Mouse (Mus musculus) kidney, postnatal 0 days (tissue): ENCODE results near the gene Ift22. TPM values are rescaled to one million over a fixed set of nuclear protein-coding genes. Genes with fewer than 3 reads are reported as not detected.

Source experiments
- ATAC-seq: fragments of 200-750 bp; cut with Nextera tagmentation; replicated peaks from 2 replicates; pipeline ENCODE4 v1.8.0; 2017; ENCODE audit warnings: low read depth, moderate number of reproducible peaks, moderate TSS enrichment, moderate library complexity; ENCODE audit not compliant: low FRiP score
- DNase-seq: peaks from one replicate; pipeline ENCODE4 v3.0.0-alpha.2; 2016; ENCODE audit warnings: low spot score
- H3K27ac ChIP-seq: fragments of 300-500 bp; sonication (generic); 2 replicates; pipeline ENCODE4 v1.5.1; 2014; ENCODE audit warnings: mild to moderate bottlenecking
- H3K27me3 ChIP-seq: fragments of 300-500 bp; sonication (generic); 2 replicates; pipeline ENCODE4 v1.6.1; 2014; ENCODE audit warnings: low read length, mixed read lengths; ENCODE audit not compliant: insufficient read depth
- H3K36me3 ChIP-seq: fragments of 300-500 bp; sonication (generic); 2 replicates; pipeline ENCODE4 v1.6.1; 2014; ENCODE audit warnings: low read length, mixed read lengths; ENCODE audit not compliant: insufficient read depth
- H3K4me1 ChIP-seq: fragments of 300-500 bp; sonication (generic); replicated peaks from 2 replicates; pipeline ENCODE4 v1.6.1; 2014; ENCODE audit warnings: antibody characterized with exemption, low read length, mixed read lengths; ENCODE audit not compliant: insufficient read depth
- H3K4me2 ChIP-seq: fragments of 300-500 bp; sonication (generic); 2 replicates; pipeline ENCODE4 v1.6.1; 2014; ENCODE audit warnings: mild to moderate bottlenecking, low read length, moderate library complexity, mixed read lengths
- H3K4me3 ChIP-seq: fragments of 300-500 bp; sonication (generic); replicated peaks from 2 replicates; pipeline ENCODE4 v1.5.1; 2014; ENCODE audit warnings: low read depth, low read length
- H3K9ac ChIP-seq: fragments of 300-500 bp; sonication (generic); 2 replicates; pipeline ENCODE4 v1.6.1; 2014; ENCODE audit warnings: low read depth, low read length
- H3K9me3 ChIP-seq: fragments of 300-500 bp; sonication (generic); replicated peaks from 2 replicates; pipeline ENCODE4 v1.6.1; 2016; ENCODE audit warnings: low read length, inconsistent platforms, mixed read lengths
- CTCF ChIP-seq: IDR thresholded peaks from 2 replicates; pipeline ENCODE4 v1.5.1; 2016; ENCODE audit warnings: antibody characterized with exemption, low read depth, mild to moderate bottlenecking, moderate library complexity
- WGBS: fragments of 180-500 bp; shearing (Covaris S2); extraction: QIAGEN DNeasy Blood & Tissue Kit; methylation state at CpG from one replicate; pipeline ENCODE4 v1.1.7; 2014; 5-methylcytosine and 5-hydroxymethylcytosine counted together
- polyA plus RNA-seq: library from polyadenylated mRNA; unstranded; fragments of >200 nt; fragmentation: Nextera tagmentation; extraction: Ambion mirVana; gene quantifications from 2 replicates; pipeline ENCODE4 v1.2.1, GENCODE M21; 2015

The Ift22 gene
- polyA plus RNA-seq, 1 experiment from 2014 or later = 75.8 TPM

DNA sequence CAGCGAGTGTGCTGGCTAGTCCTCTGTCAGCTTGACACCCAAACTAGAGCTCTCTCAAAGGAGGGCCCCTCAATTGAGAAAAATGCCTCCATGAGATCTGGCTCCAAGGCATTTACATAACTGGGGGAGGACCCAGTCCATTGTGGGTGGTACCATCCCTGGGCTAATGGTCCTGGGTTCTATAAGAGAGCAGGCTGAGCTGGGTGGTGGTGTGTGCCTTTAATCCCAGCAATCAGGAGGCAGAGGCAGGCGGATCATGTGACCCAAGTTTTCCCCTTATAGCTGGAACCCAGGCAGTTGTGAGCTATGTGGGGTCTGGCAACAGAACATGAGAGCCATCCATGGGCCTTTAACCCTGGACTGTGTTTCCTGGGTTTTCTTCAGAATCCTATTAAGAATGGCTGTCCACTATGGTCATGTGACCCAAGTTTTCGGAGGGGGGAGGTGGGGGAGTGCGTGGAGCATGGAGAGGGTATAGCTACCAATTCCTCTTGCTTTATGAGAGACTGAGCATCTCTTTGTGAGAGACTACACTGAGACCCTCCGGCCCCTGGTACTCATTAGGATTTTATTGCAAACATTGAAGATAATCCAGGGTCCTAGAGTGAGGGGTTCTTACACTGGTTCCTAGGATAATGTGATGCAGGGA, 53.5 kb downstream of the Ift22 start:
- no peak for TF ChIP-seq CTCF
- H3K9ac ChIP-seq = peak overlapping the region; percentile 73; the same call in 1 of the 2 replicates
- peak overlapping the region; percentile 65 for H3K4me3 ChIP-seq
- H3K27me3 ChIP-seq = no peaks in the 10 kb centered on the region
- peak overlapping the region; percentile 91 for H3K27ac ChIP-seq
- peak; percentile 1; the same call in 1 of the 2 replicates for ATAC-seq
- H3K9me3 ChIP-seq = no peaks in the 10 kb centered on the region
- peaks cover 24% of the 10 kb centered on the region for H3K36me3 ChIP-seq
- peaks cover 26% of the 10 kb centered on the region for H3K4me1 ChIP-seq
- H3K4me2 ChIP-seq = peak overlapping the region; percentile 76
- DNase-seq = no peak
- WGBS = 22% methylated on average over 5 of the region's 5 CpGs

DNA sequence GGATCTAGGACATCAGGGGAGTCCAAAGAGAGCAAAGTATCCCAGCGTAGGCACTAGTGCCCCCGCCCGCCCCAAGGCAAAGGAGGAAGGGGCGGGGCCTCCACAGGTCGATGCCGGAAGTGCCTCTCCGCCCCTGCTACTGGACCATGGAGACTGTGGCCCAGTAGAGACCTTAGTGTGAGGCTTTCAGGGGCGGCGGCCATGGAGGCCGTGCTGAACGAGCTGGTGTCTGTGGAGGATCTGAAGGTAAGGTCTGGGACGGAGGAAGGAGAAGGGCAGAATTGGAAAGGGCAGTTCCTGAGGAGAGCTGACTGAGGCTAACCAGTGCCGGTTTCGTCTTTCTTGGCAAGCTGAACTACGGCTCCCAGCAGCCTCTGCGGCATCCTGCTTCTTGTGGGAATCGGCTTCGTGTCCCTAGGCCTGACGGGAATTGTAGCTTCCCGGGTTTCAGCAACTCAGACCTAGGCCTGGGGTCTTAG, 54.1 kb downstream of the Ift22 start:
- under 1% methylated on average over 20 of the region's 20 CpGs for WGBS
- TF ChIP-seq CTCF = no peak
- DNase-seq (peak; percentile 96), ATAC-seq (peak; percentile 83)
- Histone ChIP-seq H3K4me3 (peak overlapping the region; percentile 65), H3K36me3 (peaks cover 24% of the 10 kb centered on the region), H3K27ac (peak overlapping the region; percentile 91), H3K4me2 (peak overlapping the region; percentile 76), H3K9ac (peak overlapping the region; percentile 73), H3K9me3 (no peaks in the 10 kb centered on the region), H3K4me1 (peaks cover 30% of the 10 kb centered on the region), H3K27me3 (no peaks in the 10 kb centered on the region)

DNA sequence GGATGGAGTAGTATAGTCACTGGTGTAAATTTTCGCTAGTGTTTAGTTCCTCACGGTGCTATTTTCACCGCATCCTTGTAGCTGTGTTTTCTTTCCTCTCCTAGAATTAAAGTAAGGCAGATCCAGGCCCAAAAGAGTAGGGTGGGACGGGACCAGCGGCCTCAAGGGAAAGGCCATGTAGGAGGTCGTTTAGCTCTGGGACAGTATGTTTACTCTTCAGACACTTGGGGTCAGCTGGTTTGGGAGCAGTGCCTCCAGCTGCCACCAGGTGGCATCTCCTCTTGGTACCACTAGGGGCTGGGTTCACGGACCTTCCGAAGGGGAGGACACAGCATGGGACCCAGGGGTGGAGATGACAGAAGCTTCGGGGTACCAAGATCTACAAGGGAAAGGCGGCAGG, 54.6 kb downstream of the Ift22 start:
- H3K4me1 ChIP-seq = peaks cover 35% of the 10 kb centered on the region
- ATAC-seq = peak; percentile 22; the same call in 1 of the 2 replicates
- 2% methylated on average over 10 of the region's 10 CpGs for WGBS

DNA sequence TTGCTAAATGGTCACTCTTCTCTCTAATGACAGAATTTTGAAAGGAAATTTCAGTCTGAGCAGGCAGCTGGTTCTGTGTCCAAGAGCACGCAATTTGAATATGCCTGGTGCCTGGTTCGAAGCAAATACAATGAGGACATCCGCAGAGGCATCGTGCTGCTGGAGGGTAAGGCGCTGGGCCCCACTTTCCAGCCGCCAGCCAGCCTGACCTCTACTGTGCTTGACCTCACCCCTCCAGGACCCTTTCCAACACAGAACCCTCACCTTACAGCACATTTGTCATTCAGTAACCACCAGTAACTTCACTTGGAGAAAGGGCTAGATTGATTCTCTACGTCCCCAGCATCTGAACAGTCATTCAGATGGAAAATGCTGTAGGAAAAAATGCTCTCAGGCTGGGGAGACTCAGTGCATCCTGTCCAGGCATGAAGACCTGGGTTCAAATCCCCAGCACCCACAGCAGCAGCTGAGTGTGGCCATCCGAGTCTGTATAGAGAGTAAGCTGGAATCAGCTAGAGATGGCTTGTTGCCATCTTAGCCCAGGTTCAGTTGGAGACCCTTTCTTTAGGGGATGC, 55.1 kb downstream of the Ift22 start:
- no peak for DNase-seq
- Histone ChIP-seq H3K27me3 (no peaks in the 10 kb centered on the region), H3K4me1 (peaks cover 36% of the 10 kb centered on the region), H3K9me3 (no peaks in the 10 kb centered on the region), H3K9ac (peak overlapping the region; percentile 73; the same call in 1 of the 2 replicates), H3K36me3 (peaks cover 24% of the 10 kb centered on the region), H3K4me3 (peak overlapping the region; percentile 65), H3K4me2 (peak overlapping the region; percentile 76), H3K27ac (peak overlapping the region; percentile 54; the same call in 1 of the 2 replicates)
- ATAC-seq = no peak
- WGBS = 68% methylated on average over 8 of the region's 8 CpGs
- no peak for TF ChIP-seq CTCF

More for the DNA sequence above, 54.6 kb downstream of the Ift22 start:
- peak; percentile 88 for DNase-seq
- Histone ChIP-seq H3K36me3 (peaks cover 24% of the 10 kb centered on the region), H3K4me2 (peak overlapping the region; percentile 76), H3K4me3 (peak overlapping the region; percentile 65), H3K9ac (peak overlapping the region; percentile 73), H3K27me3 (no peaks in the 10 kb centered on the region), H3K9me3 (no peaks in the 10 kb centered on the region), H3K27ac (peak overlapping the region; percentile 91)
- TF ChIP-seq CTCF = peak; percentile 89

Other genes with a start within 250 kb of the Ift22 start
- not detected in 2 replicates for gene Myl10, start 215.0 kb upstream of the Ift22 start, polyA plus RNA-seq
- gene Col26a1, start 24.9 kb upstream of the Ift22 start, polyA plus RNA-seq = 39.1 and 47.1 TPM in 2 replicates
- gene Fis1, start 45.1 kb downstream of the Ift22 start, polyA plus RNA-seq = 362 and 384 TPM in 2 replicates
- gene Cldn15, start 58.5 kb downstream of the Ift22 start, polyA plus RNA-seq = 11.9 and 12.6 TPM in 2 replicates
- 30.6 and 32.0 TPM in 2 replicates for gene Plod3, start 78.9 kb downstream of the Ift22 start, polyA plus RNA-seq
- 86.5 and 91.1 TPM in 2 replicates for gene Znhit1, start 79.9 kb downstream of the Ift22 start, polyA plus RNA-seq
- gene Vgf, start 118.2 kb downstream of the Ift22 start, polyA plus RNA-seq = 0.21 and 0.42 TPM in 2 replicates
- 160 and 172 TPM in 2 replicates for gene Ap1s1, start 138.0 kb downstream of the Ift22 start, polyA plus RNA-seq
- gene Serpine1, start 164.1 kb downstream of the Ift22 start, polyA plus RNA-seq = 0.05 and 0.13 TPM in 2 replicates
- gene Trim56, start 208.1 kb downstream of the Ift22 start, polyA plus RNA-seq = 7.9 and 9.2 TPM in 2 replicates
- gene Muc3, start 241.2 kb downstream of the Ift22 start, polyA plus RNA-seq = 0.24 TPM in 2 replicates